Mouse (Mus musculus) layer of hippocampus, postnatal 10 days (tissue): ENCODE results near the gene Utrn. TPM values are rescaled to one million over a fixed set of nuclear protein-coding genes. Genes with fewer than 3 reads are reported as not detected.

Experiments
- DNase-seq, 2 experiments: peaks; one replicate each; pipeline ENCODE4 v3.0.0; 2021; ENCODE audit warnings: low spot score in 2 of 2
- total RNA-seq, 2 experiments: library from RNA; stranded (reverse); gene quantifications; 2 replicates each; pipeline ENCODE4 v1.2.3; 2021

The Utrn gene
- total RNA-seq, 2 experiments from 2014 or later: 33.1 to 33.6 TPM

GRCm38 (mm10) chr10:12460945-12461344 is 408.2 kb downstream of the Utrn start:
- DNase-seq: no peak

GRCm38 (mm10) chr10:12456867-12457266 is 412.3 kb downstream of the Utrn start:
- DNase-seq: no peak

GRCm38 (mm10) chr10:12452641-12453040 is 416.5 kb downstream of the Utrn start:
- no peak for DNase-seq

- no peak for DNase-seq
Observed at GRCm38 (mm10) chr10:12444122-12444521, 425.0 kb downstream of the Utrn start.

- DNase-seq: no peak
Observed at GRCm38 (mm10) chr10:12433161-12433560, 436.0 kb downstream of the Utrn start.

- no peak for DNase-seq
Observed at GRCm38 (mm10) chr10:12430399-12430798, 438.8 kb downstream of the Utrn start.

GRCm38 (mm10) chr10:12426866-12427265 is 442.3 kb downstream of the Utrn start:
- peak; percentile 9 to 24 for DNase-seq

- DNase-seq: no peak
Observed at GRCm38 (mm10) chr10:12424944-12425343, 444.2 kb downstream of the Utrn start.

- DNase-seq: no peak
Observed at GRCm38 (mm10) chr10:12423994-12424725, 445.0 kb downstream of the Utrn start.

- DNase-seq: no peak
Observed at GRCm38 (mm10) chr10:12414967-12415366, 454.2 kb downstream of the Utrn start.

GRCm38 (mm10) chr10:12406338-12407110 is 462.6 kb downstream of the Utrn start:
- DNase-seq: no peak

- no peak for DNase-seq
Observed at GRCm38 (mm10) chr10:12399450-12399849, 469.7 kb downstream of the Utrn start.

GRCm38 (mm10) chr10:12380139-12380538 is 489.0 kb downstream of the Utrn start:
- DNase-seq: no peak

- DNase-seq: no peak
Observed at GRCm38 (mm10) chr10:12379123-12379522, 490.0 kb downstream of the Utrn start.

- DNase-seq: no peak
Observed at GRCm38 (mm10) chr10:12377727-12378126, 491.4 kb downstream of the Utrn start.

- DNase-seq: no peak
Observed at GRCm38 (mm10) chr10:12376015-12376414, 493.1 kb downstream of the Utrn start.

GRCm38 (mm10) chr10:12374741-12375140 is 494.4 kb downstream of the Utrn start:
- no peak for DNase-seq

GRCm38 (mm10) chr10:12354556-12354955 is 514.6 kb downstream of the Utrn start:
- DNase-seq: no peak

GRCm38 (mm10) chr10:12354106-12354505 is 515.1 kb downstream of the Utrn start:
- no peak for DNase-seq

GRCm38 (mm10) chr10:12339704-12340558 is 529.2 kb downstream of the Utrn start:
- DNase-seq: no peak

- peak in 1 of 2 experiments; percentile 21 for DNase-seq
Observed at GRCm38 (mm10) chr10:12339005-12339703, 530.0 kb downstream of the Utrn start.
